Mouse (Mus musculus): ENCODE measurements around the gene Pold4. TPM values are rescaled to one million over a fixed set of nuclear protein-coding genes. Genes with fewer than 3 reads are reported as not detected.
A peak's percentile ranks its signal among the peaks of the same experiment; 100 is the strongest.

The Pold4 gene
- polyA plus RNA-seq (2014; fragmentation: Nextera tagmentation; extraction: Ambion mirVana): 12.7 and 13.0 TPM in 2 replicates

- Histone ChIP-seq H3K27ac (replicated peaks; ENCODE audit: low read depth, low read length) (peak within 1 kb of the TSS; percentile 17; the same call in 1 of the 2 replicates), H3K4me1 (ENCODE audit: control insufficient read depth, insufficient read depth, low read length) (no peaks in the 10 kb centered on the region), H3K9me3 (replicated peaks; ENCODE audit: control insufficient read depth, low read length) (no peaks in the 10 kb centered on the region)
Observed at GRCm38 (mm10) chr19:4231253-4232185, at the start of gene Pold4. Pold4 (plus strand) TSS chr19:4231899.

GRCm38 (mm10) chr19:4183689-4184088 is 48.0 kb upstream of the Pold4 start:
- DNase-seq (ENCODE audit: low spot score) (no peak), ATAC-seq (replicated peaks; ENCODE audit: insufficient number of reproducible peaks, low FRiP score, low TSS enrichment, low read depth) (no peak)
- Histone ChIP-seq H3K4me3 (ENCODE audit: low read depth, low read length) (no peak overlapping the region), H3K36me3 (replicated peaks; ENCODE audit: control insufficient read depth, insufficient read depth, low read depth, low read length) (no peaks in the 10 kb centered on the region), H3K4me1 (ENCODE audit: control insufficient read depth, insufficient read depth, low read length) (no peaks in the 10 kb centered on the region), H3K4me2 (ENCODE audit: low read depth, low read length) (no peak overlapping the region), H3K9ac (replicated peaks; ENCODE audit: low read length) (no peak overlapping the region), H3K27ac (replicated peaks; ENCODE audit: low read depth, low read length) (no peak overlapping the region), H3K9me3 (replicated peaks; ENCODE audit: control insufficient read depth, low read length) (no peaks in the 10 kb centered on the region), H3K27me3 (ENCODE audit: control insufficient read depth, insufficient read depth, low read length) (no peaks in the 10 kb centered on the region)
- WGBS: 64% methylated on average over 2 of the region's 2 CpGs

More at GRCm38 (mm10) chr19:4231253-4232185, at the start of gene Pold4:
- Histone ChIP-seq H3K27me3 (ENCODE audit: control insufficient read depth, insufficient read depth, low read length) (0 out of 2 replicates have a peak, but pooled peaks cover 2% of the 10 kb centered on the region), H3K36me3 (replicated peaks; ENCODE audit: control insufficient read depth, insufficient read depth, low read depth, low read length) (no peaks in the 10 kb centered on the region), H3K4me3 (ENCODE audit: low read depth, low read length) (peak within 1 kb of the TSS; percentile 59), H3K4me2 (ENCODE audit: low read depth, low read length) (peak within 1 kb of the TSS; percentile 85), H3K9ac (replicated peaks; ENCODE audit: low read length) (peak within 1 kb of the TSS; percentile 60)
- DNase-seq (ENCODE audit: low spot score) (peak; percentile 94), ATAC-seq (replicated peaks; ENCODE audit: insufficient number of reproducible peaks, low FRiP score, low TSS enrichment, low read depth) (peak; percentile 51)
- 11% methylated on average over 26 of the region's 26 CpGs for WGBS

- ATAC-seq (replicated peaks; ENCODE audit: insufficient number of reproducible peaks, low FRiP score, low TSS enrichment, low read depth) (no peak), DNase-seq (ENCODE audit: low spot score) (no peak)
- H3K36me3 ChIP-seq (replicated peaks; ENCODE audit: control insufficient read depth, insufficient read depth, low read depth, low read length): no peaks in the 10 kb centered on the region
- no peak overlapping the region for H3K4me3 ChIP-seq (ENCODE audit: low read depth, low read length)
- no peaks in the 10 kb centered on the region for H3K4me1 ChIP-seq (ENCODE audit: control insufficient read depth, insufficient read depth, low read length)
- H3K27me3 ChIP-seq (ENCODE audit: control insufficient read depth, insufficient read depth, low read length): no peaks in the 10 kb centered on the region
- H3K9ac ChIP-seq (replicated peaks; ENCODE audit: low read length): no peak overlapping the region
- WGBS: 54% methylated on average over 15 of the region's 15 CpGs
- no peak overlapping the region for H3K27ac ChIP-seq (replicated peaks; ENCODE audit: low read depth, low read length)
- no peak overlapping the region for H3K4me2 ChIP-seq (ENCODE audit: low read depth, low read length)
- H3K9me3 ChIP-seq (replicated peaks; ENCODE audit: control insufficient read depth, low read length): no peaks in the 10 kb centered on the region
Observed at GRCm38 (mm10) chr19:4184976-4185975, 46.4 kb upstream of the Pold4 start.

- Histone ChIP-seq H3K9ac (replicated peaks; ENCODE audit: low read length) (no peak overlapping the region), H3K27ac (replicated peaks; ENCODE audit: low read depth, low read length) (no peak overlapping the region), H3K9me3 (replicated peaks; ENCODE audit: control insufficient read depth, low read length) (no peaks in the 10 kb centered on the region), H3K36me3 (replicated peaks; ENCODE audit: control insufficient read depth, insufficient read depth, low read depth, low read length) (no peaks in the 10 kb centered on the region), H3K4me2 (ENCODE audit: low read depth, low read length) (no peak overlapping the region), H3K27me3 (ENCODE audit: control insufficient read depth, insufficient read depth, low read length) (no peaks in the 10 kb centered on the region), H3K4me3 (ENCODE audit: low read depth, low read length) (no peak overlapping the region), H3K4me1 (ENCODE audit: control insufficient read depth, insufficient read depth, low read length) (no peaks in the 10 kb centered on the region)
- WGBS: 63% methylated on average over 3 of the region's 3 CpGs
- ATAC-seq (replicated peaks; ENCODE audit: insufficient number of reproducible peaks, low FRiP score, low TSS enrichment, low read depth) (no peak), DNase-seq (ENCODE audit: low spot score) (no peak)
Observed at GRCm38 (mm10) chr19:4187303-4187702, 44.4 kb upstream of the Pold4 start.

- no peaks in the 10 kb centered on the region for H3K36me3 ChIP-seq (replicated peaks; ENCODE audit: control insufficient read depth, insufficient read depth, low read depth, low read length)
- H3K4me3 ChIP-seq (ENCODE audit: low read depth, low read length): no peak overlapping the region
- no peak overlapping the region for H3K27ac ChIP-seq (replicated peaks; ENCODE audit: low read depth, low read length)
- H3K9me3 ChIP-seq (replicated peaks; ENCODE audit: control insufficient read depth, low read length): no peaks in the 10 kb centered on the region
- H3K4me1 ChIP-seq (ENCODE audit: control insufficient read depth, insufficient read depth, low read length): peaks cover 3% of the 10 kb centered on the region
- no peak for DNase-seq (ENCODE audit: low spot score)
- H3K9ac ChIP-seq (replicated peaks; ENCODE audit: low read length): no peak overlapping the region
- H3K27me3 ChIP-seq (ENCODE audit: control insufficient read depth, insufficient read depth, low read length): no peaks in the 10 kb centered on the region
- H3K4me2 ChIP-seq (ENCODE audit: low read depth, low read length): no peak overlapping the region
- 79% methylated on average over 10 of the region's 12 CpGs for WGBS
- ATAC-seq (replicated peaks; ENCODE audit: insufficient number of reproducible peaks, low FRiP score, low TSS enrichment, low read depth): no peak
Observed at GRCm38 (mm10) chr19:4189051-4189620, 42.6 kb upstream of the Pold4 start.

- no peak for ATAC-seq (replicated peaks; ENCODE audit: insufficient number of reproducible peaks, low FRiP score, low TSS enrichment, low read depth)
- no peak for DNase-seq (ENCODE audit: low spot score)
- Histone ChIP-seq H3K27me3 (ENCODE audit: control insufficient read depth, insufficient read depth, low read length) (no peaks in the 10 kb centered on the region), H3K9ac (replicated peaks; ENCODE audit: low read length) (peak within 1 kb of the TSS; percentile 96), H3K4me3 (ENCODE audit: low read depth, low read length) (peak within 1 kb of the TSS; percentile 97), H3K4me1 (ENCODE audit: control insufficient read depth, insufficient read depth, low read length) (peaks cover 3% of the 10 kb centered on the region), H3K27ac (replicated peaks; ENCODE audit: low read depth, low read length) (peak within 1 kb of the TSS; percentile 90), H3K36me3 (replicated peaks; ENCODE audit: control insufficient read depth, insufficient read depth, low read depth, low read length) (peaks cover 13% of the 10 kb centered on the region), H3K9me3 (replicated peaks; ENCODE audit: control insufficient read depth, low read length) (no peaks in the 10 kb centered on the region), H3K4me2 (ENCODE audit: low read depth, low read length) (peak within 1 kb of the TSS; percentile 58)
- WGBS: 67% methylated on average over 4 of the region's 4 CpGs
Observed at GRCm38 (mm10) chr19:4190831-4191334, 40.8 kb upstream of the Pold4 start, which contains the start of gene Tbc1d10c. Tbc1d10c (minus strand) TSS chr19:4191284.

- peak within 1 kb of the TSS; percentile 58 for H3K4me2 ChIP-seq (ENCODE audit: low read depth, low read length)
- H3K4me1 ChIP-seq (ENCODE audit: control insufficient read depth, insufficient read depth, low read length): peaks cover 6% of the 10 kb centered on the region
- peak; percentile 96 for DNase-seq (ENCODE audit: low spot score)
- 7% methylated on average over 38 of the region's 47 CpGs for WGBS
- H3K9me3 ChIP-seq (replicated peaks; ENCODE audit: control insufficient read depth, low read length): no peaks in the 10 kb centered on the region
- peak within 1 kb of the TSS; percentile 97 for H3K4me3 ChIP-seq (ENCODE audit: low read depth, low read length)
- ATAC-seq (replicated peaks; ENCODE audit: insufficient number of reproducible peaks, low FRiP score, low TSS enrichment, low read depth): peak; percentile 88
- peaks cover 18% of the 10 kb centered on the region for H3K36me3 ChIP-seq (replicated peaks; ENCODE audit: control insufficient read depth, insufficient read depth, low read depth, low read length)
- H3K9ac ChIP-seq (replicated peaks; ENCODE audit: low read length): peak within 1 kb of the TSS; percentile 96
- no peaks in the 10 kb centered on the region for H3K27me3 ChIP-seq (ENCODE audit: control insufficient read depth, insufficient read depth, low read length)
- H3K27ac ChIP-seq (replicated peaks; ENCODE audit: low read depth, low read length): peak within 1 kb of the TSS; percentile 90
Observed at GRCm38 (mm10) chr19:4191528-4192250, 40.0 kb upstream of the Pold4 start, which contains the start of gene Ppp1ca. Ppp1ca (plus strand) TSS chr19:4192065.

Measured in embryonic facial prominence, embryonic 11.5 days (tissue).